Mouse (Mus musculus): ENCODE data around the gene Atxn1. TPM values are rescaled to one million over a fixed set of nuclear protein-coding genes. Genes with fewer than 3 reads are reported as not detected.

Atxn1 gene
- polyA plus RNA-seq, 1 experiment: 2.5 TPM

- TF ChIP-seq POLR2A (IDR thresholded peaks at IDR 0.05; ENCODE audit: insufficient read length, low read depth) (no peak), E2F4 (IDR thresholded peaks at IDR 0.05; ENCODE audit: insufficient read depth) (no peak), POLR2AphosphoS2 (IDR thresholded peaks at IDR 0.05; ENCODE audit: insufficient read length, low read depth) (no peak), TCF3 (IDR thresholded peaks at IDR 0.05; ENCODE audit: insufficient read length, low read depth) (peak; percentile 64), REST (IDR thresholded peaks at IDR 0.05; ENCODE audit: insufficient read depth, insufficient read length) (no peak), MAX (IDR thresholded peaks at IDR 0.05; ENCODE audit: low read depth) (no peak), SRF (IDR thresholded peaks at IDR 0.05; ENCODE audit: control insufficient read depth, insufficient read length, low read depth) (no peak), USF1 (IDR thresholded peaks at IDR 0.05; ENCODE audit: low read depth) (no peak), MYOG (IDR thresholded peaks at IDR 0.05; ENCODE audit: control insufficient read depth in 1 of 3, insufficient read depth in 1 of 3, insufficient read length in 2 of 3, low read depth in 2 of 3) (peak in 2 of 3 experiments; percentile 76 to 87), TCF12 (IDR thresholded peaks at IDR 0.05; ENCODE audit: insufficient read depth, poor library complexity, severe bottlenecking) (peak; percentile 82), CEBPB (IDR thresholded peaks at IDR 0.05; ENCODE audit: insufficient read depth, poor library complexity, severe bottlenecking) (no peak), MYOD1 (IDR thresholded peaks at IDR 0.05; ENCODE audit: control insufficient read depth in 1 of 3, insufficient read length in 2 of 3, low read depth in 2 of 3) (peak; percentile 86 to 89 (median 89))
- H3K4me2 ChIP-seq (ENCODE audit: low read depth): peak overlapping the region; percentile 74
- no peak overlapping the region for H3ac ChIP-seq (ENCODE audit: control insufficient read depth, insufficient read length)
- no peaks in the 10 kb centered on the region for H3K79me2 ChIP-seq (ENCODE audit: control insufficient read depth, insufficient read depth)
- H3K27me3 ChIP-seq (ENCODE audit: control insufficient read depth, insufficient read depth, insufficient read length): no peaks in the 10 kb centered on the region
- no peak overlapping the region for H3K4me3 ChIP-seq
- no peaks in the 10 kb centered on the region for H3K36me3 ChIP-seq (ENCODE audit: control insufficient read depth, insufficient read depth)
Observed at GRCm38 (mm10) chr13:45524305-45524704, 440.5 kb downstream of the Atxn1 start.

- H3K4me2 ChIP-seq (ENCODE audit: low read depth): no peak overlapping the region
- no peaks in the 10 kb centered on the region for H3K79me2 ChIP-seq (ENCODE audit: control insufficient read depth, insufficient read depth)
- TF ChIP-seq POLR2A (IDR thresholded peaks at IDR 0.05; ENCODE audit: insufficient read length, low read depth) (no peak), POLR2AphosphoS2 (IDR thresholded peaks at IDR 0.05; ENCODE audit: insufficient read length, low read depth) (no peak), MYOD1 (IDR thresholded peaks at IDR 0.05; ENCODE audit: control insufficient read depth in 1 of 3, insufficient read length in 2 of 3, low read depth in 2 of 3) (no peak), SRF (IDR thresholded peaks at IDR 0.05; ENCODE audit: control insufficient read depth, insufficient read length, low read depth) (no peak), E2F4 (IDR thresholded peaks at IDR 0.05; ENCODE audit: insufficient read depth) (no peak), CEBPB (IDR thresholded peaks at IDR 0.05; ENCODE audit: insufficient read depth, poor library complexity, severe bottlenecking) (no peak), TCF3 (IDR thresholded peaks at IDR 0.05; ENCODE audit: insufficient read length, low read depth) (no peak), MYOG (IDR thresholded peaks at IDR 0.05; ENCODE audit: control insufficient read depth in 1 of 3, insufficient read depth in 1 of 3, insufficient read length in 2 of 3, low read depth in 2 of 3) (no peak)
- H3K36me3 ChIP-seq (ENCODE audit: control insufficient read depth, insufficient read depth): no peaks in the 10 kb centered on the region
- H3ac ChIP-seq (ENCODE audit: control insufficient read depth, insufficient read length): no peak overlapping the region
- H3K27me3 ChIP-seq (ENCODE audit: control insufficient read depth, insufficient read depth, insufficient read length): no peaks in the 10 kb centered on the region
- no peak overlapping the region for H3K4me3 ChIP-seq
Observed at GRCm38 (mm10) chr13:45516501-45517393, 448.1 kb downstream of the Atxn1 start.

- no peaks in the 10 kb centered on the region for H3K36me3 ChIP-seq (ENCODE audit: control insufficient read depth, insufficient read depth)
- H3K27me3 ChIP-seq (ENCODE audit: control insufficient read depth, insufficient read depth, insufficient read length): no peaks in the 10 kb centered on the region
- no peak overlapping the region for H3ac ChIP-seq (ENCODE audit: control insufficient read depth, insufficient read length)
- no peak overlapping the region for H3K4me2 ChIP-seq (ENCODE audit: low read depth)
- TF ChIP-seq MYOD1 (IDR thresholded peaks at IDR 0.05; ENCODE audit: control insufficient read depth in 1 of 3, insufficient read length in 2 of 3, low read depth in 2 of 3) (no peak), TCF3 (IDR thresholded peaks at IDR 0.05; ENCODE audit: insufficient read length, low read depth) (no peak), REST (IDR thresholded peaks at IDR 0.05; ENCODE audit: insufficient read depth, insufficient read length) (no peak), POLR2A (IDR thresholded peaks at IDR 0.05; ENCODE audit: insufficient read length, low read depth) (no peak), CEBPB (IDR thresholded peaks at IDR 0.05; ENCODE audit: insufficient read depth, poor library complexity, severe bottlenecking) (no peak), USF1 (IDR thresholded peaks at IDR 0.05; ENCODE audit: low read depth) (no peak), MAX (IDR thresholded peaks at IDR 0.05; ENCODE audit: low read depth) (no peak), POLR2AphosphoS2 (IDR thresholded peaks at IDR 0.05; ENCODE audit: insufficient read length, low read depth) (no peak), MYOG (IDR thresholded peaks at IDR 0.05; ENCODE audit: control insufficient read depth in 1 of 3, insufficient read depth in 1 of 3, insufficient read length in 2 of 3, low read depth in 2 of 3) (no peak), E2F4 (IDR thresholded peaks at IDR 0.05; ENCODE audit: insufficient read depth) (no peak), SRF (IDR thresholded peaks at IDR 0.05; ENCODE audit: control insufficient read depth, insufficient read length, low read depth) (no peak), TCF12 (IDR thresholded peaks at IDR 0.05; ENCODE audit: insufficient read depth, poor library complexity, severe bottlenecking) (no peak)
- H3K79me2 ChIP-seq (ENCODE audit: control insufficient read depth, insufficient read depth): no peaks in the 10 kb centered on the region
- no peak overlapping the region for H3K4me3 ChIP-seq
Observed at GRCm38 (mm10) chr13:45514832-45515422, 449.9 kb downstream of the Atxn1 start.

GRCm38 (mm10) chr13:45514115-45514514 is 450.7 kb downstream of the Atxn1 start:
- Histone ChIP-seq H3ac (ENCODE audit: control insufficient read depth, insufficient read length) (no peak overlapping the region), H3K36me3 (ENCODE audit: control insufficient read depth, insufficient read depth) (no peaks in the 10 kb centered on the region), H3K4me3 (no peak overlapping the region), H3K4me2 (ENCODE audit: low read depth) (peak overlapping the region; percentile 16), H3K79me2 (ENCODE audit: control insufficient read depth, insufficient read depth) (no peaks in the 10 kb centered on the region), H3K27me3 (ENCODE audit: control insufficient read depth, insufficient read depth, insufficient read length) (no peaks in the 10 kb centered on the region)
- TF ChIP-seq TCF12 (IDR thresholded peaks at IDR 0.05; ENCODE audit: insufficient read depth, poor library complexity, severe bottlenecking): no peak
- TF ChIP-seq USF1 (IDR thresholded peaks at IDR 0.05; ENCODE audit: low read depth): no peak
- TF ChIP-seq CEBPB (IDR thresholded peaks at IDR 0.05; ENCODE audit: insufficient read depth, poor library complexity, severe bottlenecking): no peak
- no peak for TF ChIP-seq SRF (IDR thresholded peaks at IDR 0.05; ENCODE audit: control insufficient read depth, insufficient read length, low read depth)
- TF ChIP-seq MAX (IDR thresholded peaks at IDR 0.05; ENCODE audit: low read depth): no peak

Data from myocyte (in vitro differentiated cells).